Mouse (Mus musculus) midbrain, embryonic 15.5 days (tissue): Measurements from ENCODE around the gene Wfikkn2. TPM values are rescaled to one million over a fixed set of nuclear protein-coding genes. Genes with fewer than 3 reads are reported as not detected.
A peak's percentile ranks its signal among the peaks of the same experiment; 100 is the strongest.

Experiments used
- ATAC-seq: fragments of 200-750 bp; cut with Nextera tagmentation; replicated peaks from 2 replicates; pipeline ENCODE4 v1.8.0; 2017; ENCODE audit warnings: moderate TSS enrichment
- H3K27ac ChIP-seq: fragments of 300-500 bp; sonication (generic); 2 replicates; pipeline ENCODE4 v1.5.1; 2015; ENCODE audit warnings: mild to moderate bottlenecking, inconsistent platforms
- H3K27me3 ChIP-seq: fragments of 300-500 bp; sonication (generic); replicated peaks from 2 replicates; pipeline ENCODE4 v1.6.1; 2015; ENCODE audit warnings: inconsistent platforms
- H3K36me3 ChIP-seq: fragments of 300-500 bp; sonication (generic); replicated peaks from 2 replicates; pipeline ENCODE4 v1.6.1; 2015; ENCODE audit warnings: inconsistent platforms
- H3K4me1 ChIP-seq: fragments of 300-500 bp; sonication (generic); 2 replicates; pipeline ENCODE4 v1.6.1; 2015; ENCODE audit warnings: inconsistent platforms
- H3K4me2 ChIP-seq: fragments of 300-500 bp; sonication (generic); 2 replicates; pipeline ENCODE4 v1.6.1; 2015; ENCODE audit warnings: inconsistent platforms, mild to moderate bottlenecking, moderate library complexity
- H3K4me3 ChIP-seq: fragments of 300-500 bp; sonication (generic); 2 replicates; pipeline ENCODE4 v1.5.1; 2015; ENCODE audit warnings: mild to moderate bottlenecking, inconsistent platforms
- H3K9ac ChIP-seq: fragments of 300-500 bp; sonication (generic); 2 replicates; pipeline ENCODE4 v1.6.1; 2015; ENCODE audit warnings: mild to moderate bottlenecking, inconsistent platforms
- H3K9me3 ChIP-seq: fragments of 300-500 bp; sonication (generic); 2 replicates; pipeline ENCODE4 v1.6.1; 2016; ENCODE audit warnings: inconsistent platforms
- WGBS: fragments of 180-500 bp; shearing (Covaris S2); methylation state at CpG from one replicate; pipeline ENCODE4 v1.1.7; 2015; ENCODE audit warnings: mixed read lengths; 5-methylcytosine and 5-hydroxymethylcytosine counted together
- polyA plus RNA-seq: library from polyadenylated mRNA; unstranded; fragments of >200 nt; fragmentation: Nextera tagmentation; extraction: Ambion mirVana; gene quantifications from 2 replicates; pipeline ENCODE4 v1.2.1, GENCODE M21; 2015

Wfikkn2 gene
- polyA plus RNA-seq, 1 experiment from 2014 or later: 5.6 TPM

- peaks cover 12% of the 10 kb centered on the region for H3K4me1 ChIP-seq
- no peak overlapping the region for H3K4me3 ChIP-seq
- H3K36me3 ChIP-seq: no peaks in the 10 kb centered on the region
- no peak overlapping the region for H3K4me2 ChIP-seq
- H3K27me3 ChIP-seq: no peaks in the 10 kb centered on the region
- H3K27ac ChIP-seq: no peak overlapping the region
- no peaks in the 10 kb centered on the region for H3K9me3 ChIP-seq
- 46% methylated on average over 6 of the region's 6 CpGs for WGBS
- ATAC-seq: no peak
- H3K9ac ChIP-seq: no peak overlapping the region
Observed at GRCm38 (mm10) chr11:94233405-94233804, 12.4 kb downstream of the Wfikkn2 start.

GRCm38 (mm10) chr11:94231821-94232552, 13.8 kb downstream of the Wfikkn2 start:
- H3K4me1 ChIP-seq: peaks cover 17% of the 10 kb centered on the region
- no peak overlapping the region for H3K9ac ChIP-seq
- no peak overlapping the region for H3K4me3 ChIP-seq
- WGBS: 77% methylated on average over 19 of the region's 19 CpGs
- no peaks in the 10 kb centered on the region for H3K9me3 ChIP-seq
- no peak for ATAC-seq
- H3K36me3 ChIP-seq: no peaks in the 10 kb centered on the region
- no peaks in the 10 kb centered on the region for H3K27me3 ChIP-seq
- no peak overlapping the region for H3K4me2 ChIP-seq
- no peak overlapping the region for H3K27ac ChIP-seq

GRCm38 (mm10) chr11:94230244-94230643, 15.6 kb downstream of the Wfikkn2 start:
- Histone ChIP-seq H3K4me1 (peaks cover 9% of the 10 kb centered on the region; the same call in 1 of the 2 replicates), H3K27me3 (no peaks in the 10 kb centered on the region), H3K4me3 (no peak overlapping the region), H3K4me2 (no peak overlapping the region), H3K9ac (no peak overlapping the region), H3K27ac (no peak overlapping the region), H3K36me3 (no peaks in the 10 kb centered on the region), H3K9me3 (no peaks in the 10 kb centered on the region)
- no peak for ATAC-seq
- 74% methylated on average over 8 of the region's 8 CpGs for WGBS

- no peak for ATAC-seq
- H3K9ac ChIP-seq: no peak overlapping the region
- 81% methylated on average over 5 of the region's 5 CpGs for WGBS
- H3K4me2 ChIP-seq: no peak overlapping the region
- H3K27ac ChIP-seq: no peak overlapping the region
- H3K9me3 ChIP-seq: no peaks in the 10 kb centered on the region
- H3K4me1 ChIP-seq: peaks cover 9% of the 10 kb centered on the region; the same call in 1 of the 2 replicates
- no peak overlapping the region for H3K4me3 ChIP-seq
- H3K27me3 ChIP-seq: no peaks in the 10 kb centered on the region
- H3K36me3 ChIP-seq: no peaks in the 10 kb centered on the region
Observed at GRCm38 (mm10) chr11:94229207-94229960, 16.4 kb downstream of the Wfikkn2 start.

- H3K36me3 ChIP-seq: no peaks in the 10 kb centered on the region
- H3K9ac ChIP-seq: no peak overlapping the region
- ATAC-seq: no peak
- H3K4me3 ChIP-seq: no peak overlapping the region
- H3K27me3 ChIP-seq: no peaks in the 10 kb centered on the region
- WGBS: 27% methylated on average over 9 of the region's 9 CpGs
- H3K27ac ChIP-seq: peak overlapping the region; percentile 16; the same call in 1 of the 2 replicates
- peaks cover 9% of the 10 kb centered on the region; the same call in 1 of the 2 replicates for H3K4me1 ChIP-seq
- H3K4me2 ChIP-seq: no peak overlapping the region
- no peaks in the 10 kb centered on the region for H3K9me3 ChIP-seq
Observed at GRCm38 (mm10) chr11:94228416-94228815, 17.4 kb downstream of the Wfikkn2 start.

- no peak overlapping the region for H3K9ac ChIP-seq
- no peaks in the 10 kb centered on the region for H3K9me3 ChIP-seq
- H3K4me1 ChIP-seq: peaks cover 9% of the 10 kb centered on the region; the same call in 1 of the 2 replicates
- H3K27me3 ChIP-seq: no peaks in the 10 kb centered on the region
- H3K4me3 ChIP-seq: no peak overlapping the region
- H3K27ac ChIP-seq: no peak overlapping the region
- ATAC-seq: no peak
- H3K36me3 ChIP-seq: no peaks in the 10 kb centered on the region
- 46% methylated on average over 7 of the region's 7 CpGs for WGBS
- H3K4me2 ChIP-seq: no peak overlapping the region
Observed at GRCm38 (mm10) chr11:94225985-94226384, 19.8 kb downstream of the Wfikkn2 start.

- H3K27ac ChIP-seq: no peak overlapping the region
- 87% methylated on average over 9 of the region's 9 CpGs for WGBS
- H3K36me3 ChIP-seq: no peaks in the 10 kb centered on the region
- no peak overlapping the region for H3K4me3 ChIP-seq
- no peak for ATAC-seq
- H3K27me3 ChIP-seq: no peaks in the 10 kb centered on the region
- no peak overlapping the region for H3K4me2 ChIP-seq
- H3K4me1 ChIP-seq: peaks cover 6% of the 10 kb centered on the region; the same call in 1 of the 2 replicates
- H3K9me3 ChIP-seq: no peaks in the 10 kb centered on the region
- no peak overlapping the region for H3K9ac ChIP-seq
Observed at GRCm38 (mm10) chr11:94223531-94223930, 22.3 kb downstream of the Wfikkn2 start.

GRCm38 (mm10) chr11:94221257-94221656, 24.5 kb downstream of the Wfikkn2 start:
- peaks cover 5% of the 10 kb centered on the region; the same call in 1 of the 2 replicates for H3K4me1 ChIP-seq
- H3K9ac ChIP-seq: no peak overlapping the region

GRCm38 (mm10) chr11:94216247-94216646, 29.6 kb downstream of the Wfikkn2 start:
- WGBS: 34% methylated on average over 2 of the region's 2 CpGs
- Histone ChIP-seq H3K27ac (0 out of 2 replicates have a peak overlapping the region, but pooled peaks have one; percentile 4), H3K4me2 (no peak overlapping the region), H3K9me3 (no peaks in the 10 kb centered on the region), H3K4me1 (peaks cover 32% of the 10 kb centered on the region), H3K9ac (no peak overlapping the region), H3K4me3 (no peak overlapping the region), H3K27me3 (no peaks in the 10 kb centered on the region), H3K36me3 (peaks cover 11% of the 10 kb centered on the region; the same call in 1 of the 2 replicates)
- no peak for ATAC-seq

More at GRCm38 (mm10) chr11:94221257-94221656, 24.5 kb downstream of the Wfikkn2 start:
- H3K9me3 ChIP-seq: no peaks in the 10 kb centered on the region
- H3K27me3 ChIP-seq: no peaks in the 10 kb centered on the region
- no peak overlapping the region for H3K27ac ChIP-seq
- no peaks in the 10 kb centered on the region for H3K36me3 ChIP-seq
- WGBS: 93% methylated on average over 7 of the region's 7 CpGs
- H3K4me3 ChIP-seq: no peak overlapping the region
- H3K4me2 ChIP-seq: no peak overlapping the region
- ATAC-seq: no peak

GRCm38 (mm10) chr11:94215581-94215980, 30.2 kb downstream of the Wfikkn2 start:
- Histone ChIP-seq H3K9ac (no peak overlapping the region), H3K27ac (no peak overlapping the region), H3K4me1 (peaks cover 32% of the 10 kb centered on the region), H3K4me2 (no peak overlapping the region), H3K9me3 (no peaks in the 10 kb centered on the region), H3K36me3 (peaks cover 11% of the 10 kb centered on the region; the same call in 1 of the 2 replicates), H3K4me3 (no peak overlapping the region), H3K27me3 (no peaks in the 10 kb centered on the region)
- 84% methylated on average over 3 of the region's 3 CpGs for WGBS
- no peak for ATAC-seq

GRCm38 (mm10) chr11:94213735-94214594, 31.8 kb downstream of the Wfikkn2 start:
- peak overlapping the region; percentile 72 for H3K4me3 ChIP-seq
- ATAC-seq: no peak
- H3K27ac ChIP-seq: no peak overlapping the region
- H3K4me1 ChIP-seq: peaks cover 36% of the 10 kb centered on the region
- peak overlapping the region; percentile 62 for H3K4me2 ChIP-seq
- WGBS: 85% methylated on average over 29 of the region's 29 CpGs
- peaks cover 11% of the 10 kb centered on the region; the same call in 1 of the 2 replicates for H3K36me3 ChIP-seq
- H3K9ac ChIP-seq: peak overlapping the region; percentile 31
- no peaks in the 10 kb centered on the region for H3K27me3 ChIP-seq
- H3K9me3 ChIP-seq: no peaks in the 10 kb centered on the region
